Mouse (Mus musculus) lung, postnatal 0 days (tissue): Measurements from ENCODE around the gene Taok3.

Source experiments
- CTCF ChIP-seq: IDR thresholded peaks from 2 replicates; pipeline ENCODE4 v1.5.1; 2016; ENCODE audit warnings: antibody characterized with exemption, mild to moderate bottlenecking
- EP300 ChIP-seq: IDR thresholded peaks from 2 replicates; pipeline ENCODE4 v1.6.1; 2016; ENCODE audit warnings: antibody characterized with exemption, mild to moderate bottlenecking, control low read depth

DNA sequence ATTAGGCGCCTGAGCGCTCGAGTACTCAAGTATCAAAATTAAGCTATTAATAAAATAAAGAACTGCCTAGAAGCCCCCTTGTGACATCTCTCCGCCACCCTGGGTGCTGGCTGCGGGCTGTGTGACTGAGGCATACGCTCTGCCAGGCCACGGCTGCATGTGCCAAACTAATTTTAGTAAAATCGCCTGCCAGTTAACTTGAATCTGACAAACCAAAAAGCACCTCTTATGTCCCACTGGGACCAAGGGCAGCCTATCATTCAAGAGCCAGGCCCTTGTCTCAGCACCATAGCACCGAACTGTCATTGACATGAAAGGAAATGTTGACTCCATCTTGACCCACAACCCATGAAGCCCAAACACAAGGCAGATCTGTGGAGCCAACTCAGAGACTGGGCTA, 14.2 kb upstream of the Taok3 start:
- no peak for TF ChIP-seq CTCF
- TF ChIP-seq EP300 = no peak
